ENCODE assay signal across 8 mouse cellular contexts in genomic region chr15:12117242-12118092, GRCm38 (mm10). TPM values are rescaled to one million over a fixed set of nuclear protein-coding genes. Genes with fewer than 3 reads are reported as not detected.
DNase-seq lines count a peak whose midpoint lies in the region; ATAC-seq and TF ChIP-seq lines count a peak whose summit lies in the region.

Gene Zfr (plus strand): TSS chr15:12117831.

- intact Hi-C loops in heart, adult 2 months (cut with DNase I) = no loop called here

- peak; percentile 93 for ATAC-seq in embryonic facial prominence, embryonic 13.5 days (ENCODE audit: insufficient number of reproducible peaks, insufficient read depth, low FRiP score, low TSS enrichment, low read depth)
- peak; percentile 94 for ATAC-seq in limb, embryonic 13.5 days (ENCODE audit: low FRiP score, low read depth)
- peak; percentile 96 for ATAC-seq in midbrain, embryonic 16.5 days

- H3K9me3 ChIP-seq in embryonic facial prominence, embryonic 13.5 days = no peaks in the 10 kb centered on the region
- no peaks in the 10 kb centered on the region for H3K9me3 ChIP-seq in limb, embryonic 13.5 days
- no peaks in the 10 kb centered on the region for H3K9me3 ChIP-seq in midbrain, embryonic 16.5 days (replicated peaks; ENCODE audit: control insufficient read depth, low read length, poor library complexity, severe bottlenecking)

- H3K27ac ChIP-seq in embryonic facial prominence, embryonic 13.5 days = peak within 1 kb of the TSS; percentile 90
- peak within 1 kb of the TSS; percentile 99 for H3K27ac ChIP-seq in heart, adult 2 months
- H3K27ac ChIP-seq in limb, embryonic 13.5 days = peak within 1 kb of the TSS; percentile 91
- H3K27ac ChIP-seq in midbrain, embryonic 16.5 days (ENCODE audit: low read length) = peak within 1 kb of the TSS; percentile 96

- TF ChIP-seq POLR2A in heart, adult 2 months (IDR thresholded peaks at IDR 0.05; ENCODE audit: insufficient read depth, low read depth, low read length) = peak; percentile 85

- peak within 1 kb of the TSS; percentile 85 for H3K4me2 ChIP-seq in embryonic facial prominence, embryonic 13.5 days
- peak within 1 kb of the TSS; percentile 88 for H3K4me2 ChIP-seq in limb, embryonic 13.5 days (replicated peaks)
- H3K4me2 ChIP-seq in midbrain, embryonic 16.5 days (ENCODE audit: low read length) = peak within 1 kb of the TSS; percentile 91

- H3K36me3 ChIP-seq in embryonic facial prominence, embryonic 13.5 days = no peaks in the 10 kb centered on the region; the same call in 1 of the 2 replicates
- H3K36me3 ChIP-seq in heart, adult 2 months (ENCODE audit: control insufficient read depth, insufficient read depth, low read length) = peaks cover 10% of the 10 kb centered on the region
- H3K36me3 ChIP-seq in limb, embryonic 13.5 days = no peaks in the 10 kb centered on the region
- no peaks in the 10 kb centered on the region for H3K36me3 ChIP-seq in midbrain, embryonic 16.5 days (ENCODE audit: control insufficient read depth, insufficient read depth, low read length)

- H3K79me2 ChIP-seq in heart, adult 2 months (replicated peaks; ENCODE audit: control insufficient read depth, insufficient read depth, low read length) = peaks cover 9% of the 10 kb centered on the region

- peak; percentile 63 for TF ChIP-seq CTCF in heart, adult 2 months (IDR thresholded peaks at IDR 0.05)

- 0 out of 2 replicates have a peak, but pooled peaks have one; percentile 32 for TF ChIP-seq EP300 in heart, adult 2 months (IDR thresholded peaks at IDR 0.05; ENCODE audit: insufficient read depth, low read depth, low read length)

- under 1% methylated on average over 58 of the region's 59 CpGs for WGBS in embryonic facial prominence, embryonic 13.5 days
- under 1% methylated on average over 59 of the region's 59 CpGs for WGBS in heart, adult 2 months
- WGBS in limb, embryonic 13.5 days = under 1% methylated on average over 59 of the region's 59 CpGs
- under 1% methylated on average over 45 of the region's 59 CpGs for WGBS in midbrain, embryonic 16.5 days

- H3K4me3 ChIP-seq in embryonic facial prominence, embryonic 13.5 days = peak within 1 kb of the TSS; percentile 81
- H3K4me3 ChIP-seq in heart, adult 2 months = peak within 1 kb of the TSS; percentile 73
- H3K4me3 ChIP-seq in limb, embryonic 13.5 days = peak within 1 kb of the TSS; percentile 98
- peak within 1 kb of the TSS; percentile 96 for H3K4me3 ChIP-seq in midbrain, embryonic 16.5 days (ENCODE audit: low read depth, low read length)

- H3K4me1 ChIP-seq in embryonic facial prominence, embryonic 13.5 days = peaks cover 15% of the 10 kb centered on the region
- peaks cover 6% of the 10 kb centered on the region for H3K4me1 ChIP-seq in heart, adult 2 months (ENCODE audit: control insufficient read depth, insufficient read depth, low read length)
- peaks cover 25% of the 10 kb centered on the region for H3K4me1 ChIP-seq in limb, embryonic 13.5 days
- peaks cover 20% of the 10 kb centered on the region for H3K4me1 ChIP-seq in midbrain, embryonic 16.5 days (ENCODE audit: control insufficient read depth, insufficient read depth, low read length)

- peak; percentile 92 for DNase-seq in 3134 (ENCODE audit: extremely low read depth, insufficient read length, low spot score)
- peak; percentile 95 for DNase-seq in adrenal gland, postnatal 36 days
- peak; percentile 94 to 96 for DNase-seq in heart, adult 2 months
- DNase-seq in kidney, adult 8-10 months = peak; percentile 92
- peak; percentile 91 to 95 for DNase-seq in spleen, postnatal 10 days (ENCODE audit: low spot score in 2 of 2)

- no peaks in the 10 kb centered on the region for H3K27me3 ChIP-seq in embryonic facial prominence, embryonic 13.5 days
- no peaks in the 10 kb centered on the region for H3K27me3 ChIP-seq in heart, adult 2 months (ENCODE audit: control insufficient read depth, insufficient read depth, low read length)
- peaks cover 3% of the 10 kb centered on the region; the same call in 1 of the 2 replicates for H3K27me3 ChIP-seq in limb, embryonic 13.5 days
- H3K27me3 ChIP-seq in midbrain, embryonic 16.5 days (ENCODE audit: control insufficient read depth, insufficient read depth, low read depth, low read length) = no peaks in the 10 kb centered on the region

- peak within 1 kb of the TSS; percentile 97 for H3K9ac ChIP-seq in embryonic facial prominence, embryonic 13.5 days
- peak within 1 kb of the TSS; percentile 90 for H3K9ac ChIP-seq in heart, adult 2 months (ENCODE audit: low read depth, low read length)
- peak within 1 kb of the TSS; percentile 99 for H3K9ac ChIP-seq in limb, embryonic 13.5 days
- H3K9ac ChIP-seq in midbrain, embryonic 16.5 days (ENCODE audit: low read depth, low read length) = peak within 1 kb of the TSS; percentile 99

RNA-seq across cellular contexts. Expression of gene Zfr, which starts in this region (rescaled TPM):
- total RNA-seq in adrenal gland, postnatal 36 days (2021) = 100 to 1,000 TPM; 117 to 215 TPM
- 125 TPM in 2 replicates for polyA plus RNA-seq in embryonic facial prominence, embryonic 13.5 days (2015; fragmentation: Nextera tagmentation; extraction: Ambion mirVana)
- total RNA-seq in heart, adult 2 months (2021) = 10 to 100 TPM; 76.8 to 79.8 TPM
- 77.8 and 93.2 TPM in 2 replicates for polyA plus RNA-seq in heart, adult 2 months (2012; rRNA removed)
- polyA plus RNA-seq in limb, embryonic 13.5 days (2015; fragmentation: Nextera tagmentation; extraction: Ambion mirVana) = 134 and 136 TPM in 2 replicates
- polyA plus RNA-seq in midbrain, embryonic 16.5 days (2015; fragmentation: Nextera tagmentation; extraction: Ambion mirVana) = 161 and 169 TPM in 2 replicates

Comparison
In these comparisons a context has a peak if more than half of its experiments do, and no peak if none do; other contexts are left out.
1. Peak in every context shown above with its lines: DNase-seq, ATAC-seq, H3K4me3 ChIP-seq and H3K27ac ChIP-seq.